Mouse (Mus musculus): ENCODE results near the gene Ccdc12. TPM values are rescaled to one million over a fixed set of nuclear protein-coding genes. Genes with fewer than 3 reads are reported as not detected.

Gene Ccdc12
- total RNA-seq, 2 experiments from 2014 or later: 49.6 to 52.2 TPM

DNA sequence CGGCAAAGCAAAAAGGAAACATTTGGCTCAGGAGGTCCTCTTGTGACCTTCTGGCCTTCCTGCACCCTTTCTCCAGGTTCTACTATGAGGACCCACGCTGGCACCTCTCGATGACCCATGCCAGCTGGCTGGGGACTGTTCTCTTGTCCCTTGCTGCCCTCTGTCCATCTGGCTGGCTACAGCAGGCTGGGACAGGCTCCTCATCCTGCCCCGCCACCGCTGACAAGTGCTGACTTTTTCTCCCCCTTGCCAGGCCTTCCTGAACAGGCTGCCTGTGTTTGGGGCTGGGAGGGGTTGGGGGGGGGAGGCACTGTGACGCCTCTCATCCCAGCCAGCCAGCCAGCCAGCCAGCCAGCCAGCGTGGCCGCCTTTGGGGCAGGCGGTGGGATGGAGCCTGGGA, 80.1 kb downstream of the Ccdc12 start:
- no peak for DNase-seq (ENCODE audit: low spot score in 2 of 2)

DNA sequence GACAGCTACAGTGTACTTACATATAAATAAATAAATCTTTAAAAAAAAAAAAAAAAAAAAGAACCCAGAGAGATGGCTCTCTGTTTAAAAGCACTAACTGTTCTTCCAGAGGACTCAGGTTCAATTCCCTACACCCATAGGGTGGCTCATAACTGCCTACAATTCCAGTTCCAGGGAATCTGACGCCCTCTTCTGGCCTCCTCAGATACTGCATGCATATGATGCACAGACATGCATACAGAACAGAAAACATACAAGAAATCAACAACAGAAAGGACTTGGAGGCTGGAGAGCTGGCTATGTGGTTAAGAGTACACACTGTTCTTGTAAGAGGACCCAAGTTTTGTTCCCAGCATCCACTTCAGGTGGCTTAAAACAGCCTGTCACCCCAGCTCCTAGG, 81.8 kb downstream of the Ccdc12 start:
- no peak for DNase-seq (ENCODE audit: low spot score in 2 of 2)

DNA sequence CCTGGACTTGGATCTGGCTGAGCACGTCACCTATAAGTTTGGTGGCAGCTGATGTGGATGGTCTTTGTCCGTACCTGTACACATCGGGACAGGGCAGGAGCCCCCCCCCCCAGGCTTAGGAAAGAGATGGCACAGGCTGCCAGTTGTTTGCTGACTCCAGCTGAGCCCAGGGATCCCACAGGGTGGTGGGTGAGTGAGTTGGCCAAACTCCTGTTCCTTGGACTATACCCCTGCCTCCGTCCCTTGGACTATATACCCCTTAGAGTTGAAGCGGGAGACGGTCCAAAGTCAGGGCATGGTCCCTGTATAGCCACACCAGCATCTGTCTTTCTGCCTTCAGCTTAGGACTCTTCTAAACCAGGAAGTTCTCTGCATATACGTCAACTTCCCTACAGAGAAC, 83.7 kb downstream of the Ccdc12 start:
- DNase-seq (ENCODE audit: low spot score in 2 of 2): no peak

DNA sequence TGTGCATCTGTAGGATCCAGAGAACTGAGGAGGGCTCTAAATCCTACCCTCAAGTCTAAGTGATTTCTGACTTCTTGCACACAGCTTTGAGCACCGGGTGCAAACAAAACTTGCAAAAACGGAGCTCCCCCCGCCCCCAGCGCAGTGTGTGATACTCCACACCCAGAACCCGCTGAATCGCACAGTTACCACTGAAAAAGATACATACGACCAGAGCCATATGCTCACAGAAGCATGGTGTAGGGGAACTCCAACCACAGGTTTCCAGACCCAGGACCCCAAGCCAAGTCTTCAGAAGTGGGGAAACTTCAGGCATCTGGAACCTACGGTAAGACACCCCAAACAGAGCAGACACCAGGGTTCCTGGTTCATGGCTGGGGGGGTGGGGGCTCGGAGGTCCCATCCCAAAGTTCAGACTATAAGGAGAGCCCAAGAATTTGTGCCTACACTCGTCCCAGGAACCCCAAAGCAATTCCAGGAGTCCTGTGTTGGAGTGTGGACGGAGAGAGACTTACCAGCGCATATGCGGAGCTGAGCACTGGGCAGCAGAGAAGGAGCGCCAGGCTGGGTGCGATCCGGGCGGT, 85.5 kb downstream of the Ccdc12 start, which contains the start of gene Myl3:
Gene Myl3, plus strand, starts transcription at position 151 of the 584 bp plus-strand sequence.
- no peak for DNase-seq (ENCODE audit: low spot score in 2 of 2)

DNA sequence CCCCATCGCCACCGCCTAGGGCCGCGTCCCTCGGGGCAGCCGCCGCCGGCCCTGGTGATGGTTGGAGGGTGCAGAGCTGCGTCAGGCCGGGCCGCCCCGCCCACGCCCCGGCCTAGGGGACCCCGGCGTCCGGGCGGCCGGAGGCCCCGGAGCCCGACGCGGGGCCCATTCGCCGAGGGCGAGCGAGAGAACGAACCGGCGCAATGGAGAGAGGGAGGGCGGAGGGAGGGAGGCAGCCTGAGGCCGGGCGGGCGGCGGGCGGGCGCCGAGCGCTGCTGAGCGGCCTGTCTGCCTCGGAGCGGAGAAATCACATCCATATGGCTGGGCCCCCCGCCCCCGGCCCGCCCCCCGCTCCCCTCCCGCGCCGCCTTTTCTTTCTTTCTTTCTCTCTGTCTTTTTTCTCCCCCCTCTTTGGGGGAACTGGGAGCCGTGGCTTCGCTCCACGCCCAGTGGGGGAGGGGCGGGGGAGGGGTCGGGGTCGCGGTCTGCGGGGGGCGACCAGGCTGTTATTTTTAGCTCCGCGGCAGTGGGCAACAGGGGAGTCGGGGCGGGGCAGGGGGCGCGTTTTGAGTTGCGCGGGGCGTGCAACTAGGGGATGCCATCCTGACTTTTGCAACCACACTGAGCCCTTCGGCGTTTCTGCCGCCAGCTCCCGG, 86.1 kb downstream of the Ccdc12 start:
- DNase-seq (ENCODE audit: low spot score in 2 of 2): peak; percentile 22 to 37

DNA sequence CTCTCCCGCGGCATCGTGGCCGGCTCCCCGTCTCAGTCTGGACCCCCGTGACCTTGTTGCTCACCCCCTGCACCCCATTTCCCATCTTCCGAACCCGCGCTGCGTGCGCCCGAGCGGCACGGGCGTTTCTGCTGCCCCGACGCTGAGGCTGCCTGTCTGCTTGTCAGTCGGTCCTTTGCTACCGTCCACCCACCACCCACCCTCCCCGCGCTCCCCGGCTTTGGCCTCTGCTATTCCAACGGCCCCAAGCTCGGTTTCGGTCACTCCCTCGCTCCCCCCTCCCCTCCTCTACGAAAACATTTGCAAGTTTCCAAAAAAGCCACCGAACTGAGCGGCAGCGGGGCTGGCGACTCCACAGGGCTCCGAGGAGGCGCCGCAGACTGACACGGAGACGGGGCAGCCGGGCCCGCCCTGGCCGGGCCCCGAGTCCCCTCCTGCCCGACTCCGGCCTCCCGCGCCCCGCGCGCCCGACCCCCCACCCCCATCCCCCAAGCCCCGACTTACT, 86.7 kb downstream of the Ccdc12 start:
- DNase-seq (ENCODE audit: low spot score in 2 of 2): peak in 1 of 2 experiments; percentile 17

DNA sequence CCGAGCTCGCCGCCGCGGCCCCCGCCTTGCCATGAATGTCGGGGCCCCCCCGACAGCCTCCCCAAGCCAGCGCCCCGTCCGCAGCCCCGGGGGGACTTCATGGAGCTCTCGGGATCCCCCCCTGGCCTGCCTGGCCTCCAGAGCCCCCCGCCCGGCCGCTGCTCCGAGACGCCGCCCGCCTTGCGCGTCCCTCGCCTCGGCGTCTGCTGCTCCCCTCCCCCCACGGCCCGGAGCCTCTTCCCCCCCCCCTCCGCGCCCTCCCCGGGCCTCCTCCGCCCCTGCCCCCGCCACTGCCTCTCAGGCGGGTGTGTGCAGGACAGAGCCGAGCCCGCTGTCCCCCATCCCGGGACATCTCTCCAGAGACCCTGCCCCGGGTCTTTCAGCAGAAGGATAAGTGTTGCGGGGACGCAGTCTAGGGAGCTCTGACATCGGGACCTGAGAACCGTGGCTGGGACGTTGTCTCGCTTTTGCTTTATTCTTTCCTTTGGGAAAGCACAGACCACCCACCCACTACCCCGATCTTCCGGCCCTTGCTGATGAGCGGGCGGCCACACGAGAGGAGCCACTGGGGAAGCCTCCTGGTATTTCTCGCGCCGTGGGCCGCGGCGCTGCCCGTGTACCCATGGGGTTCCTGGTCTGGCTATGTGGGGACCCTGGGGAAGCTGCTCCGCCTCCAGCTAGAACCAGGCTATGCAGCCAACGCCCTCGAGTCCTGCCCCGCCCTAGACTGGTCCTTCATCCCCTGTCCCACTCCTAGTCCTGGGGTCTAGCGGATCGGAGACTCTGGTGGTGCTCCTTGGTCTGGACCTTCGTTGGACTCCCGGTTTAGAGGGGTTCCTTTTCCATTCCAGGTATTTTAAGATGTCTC, 87.4 kb downstream of the Ccdc12 start:
- DNase-seq (ENCODE audit: low spot score in 2 of 2): peak in 1 of 2 experiments; percentile 38

DNA sequence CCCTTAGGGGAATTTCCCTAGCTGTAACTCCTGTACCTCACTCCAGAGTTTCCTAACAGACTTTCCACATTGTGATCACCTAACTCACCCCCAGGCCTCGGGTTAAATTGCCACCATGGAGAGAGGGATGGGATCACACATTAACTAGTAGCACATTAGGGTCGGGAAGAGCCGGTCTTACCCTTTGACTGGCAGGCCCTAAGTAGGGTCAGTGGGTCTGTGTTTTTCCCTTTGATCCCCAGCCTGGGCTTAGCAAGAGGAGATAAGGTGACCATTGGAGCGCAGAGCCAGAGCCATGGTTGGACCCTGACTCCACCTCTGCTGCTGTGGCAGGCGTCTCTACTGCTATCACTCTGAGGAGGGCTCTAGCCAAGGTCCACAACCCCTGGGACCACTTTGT, 89.4 kb downstream of the Ccdc12 start:
- DNase-seq (ENCODE audit: low spot score in 2 of 2): no peak

DNA sequence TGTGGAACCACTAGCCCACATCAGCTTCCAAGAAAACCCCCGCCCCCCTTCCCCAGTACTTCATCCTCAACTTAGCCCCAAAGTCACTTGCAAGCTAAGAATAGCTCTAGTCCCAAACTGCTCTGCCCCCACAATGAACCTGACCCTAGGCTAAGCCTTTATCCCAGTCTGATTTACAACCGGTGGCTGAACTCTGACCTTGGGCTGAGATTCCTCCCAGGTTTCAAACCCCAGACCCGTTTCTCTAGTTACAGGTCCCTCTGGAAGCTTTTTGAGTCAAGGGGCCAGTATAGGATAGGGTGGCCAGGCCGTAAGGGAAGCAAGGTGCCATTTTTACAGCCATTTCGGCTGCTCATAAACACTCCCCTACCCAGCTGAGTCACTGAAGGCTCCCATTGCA, 89.9 kb downstream of the Ccdc12 start:
- no peak for DNase-seq (ENCODE audit: low spot score in 2 of 2)

DNA sequence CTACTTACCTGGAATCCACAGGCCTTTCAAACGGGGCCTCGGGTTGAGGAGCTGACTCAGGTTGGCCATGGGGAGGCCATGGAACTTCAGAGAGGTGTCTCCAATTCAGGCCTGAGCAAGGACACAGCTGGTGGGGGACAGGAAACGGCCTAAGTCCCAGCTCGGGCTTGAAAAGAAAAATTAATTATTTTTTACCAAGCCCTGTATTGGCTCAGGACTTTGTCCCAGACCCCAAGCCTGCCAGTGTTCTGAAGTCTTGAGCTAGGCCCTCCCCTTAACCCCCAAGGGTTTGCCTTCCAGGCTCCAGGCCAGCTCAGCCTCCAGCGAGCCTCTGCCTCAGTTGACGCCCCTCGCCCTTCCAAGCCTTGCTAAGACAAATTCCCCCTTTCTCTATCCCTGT, 90.7 kb downstream of the Ccdc12 start, which contains the start of gene Pth1r:
Gene Pth1r, minus strand, starts transcription at position 185 of the 400 bp plus-strand sequence.
- DNase-seq (ENCODE audit: low spot score in 2 of 2): no peak

DNA sequence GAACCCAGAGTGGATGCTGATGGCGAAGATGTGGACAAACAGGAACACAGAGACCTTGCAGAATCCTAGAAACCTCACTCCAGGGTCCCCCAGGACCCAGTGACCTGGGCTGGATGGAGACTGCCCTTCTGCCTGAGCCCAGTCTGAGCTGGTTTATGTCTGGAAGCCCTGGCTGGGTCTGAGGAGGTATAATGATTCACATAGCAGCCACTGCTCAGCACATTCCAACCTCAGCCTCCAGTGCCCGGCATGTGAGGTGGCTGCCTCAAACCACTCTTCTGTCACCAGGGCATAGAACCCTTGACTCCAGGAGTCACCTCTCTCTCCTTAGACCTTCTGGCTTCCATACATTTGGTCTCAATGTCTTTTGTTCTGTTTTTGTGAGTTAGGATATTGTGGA, 92.1 kb downstream of the Ccdc12 start:
- DNase-seq (ENCODE audit: low spot score in 2 of 2): no peak

DNA sequence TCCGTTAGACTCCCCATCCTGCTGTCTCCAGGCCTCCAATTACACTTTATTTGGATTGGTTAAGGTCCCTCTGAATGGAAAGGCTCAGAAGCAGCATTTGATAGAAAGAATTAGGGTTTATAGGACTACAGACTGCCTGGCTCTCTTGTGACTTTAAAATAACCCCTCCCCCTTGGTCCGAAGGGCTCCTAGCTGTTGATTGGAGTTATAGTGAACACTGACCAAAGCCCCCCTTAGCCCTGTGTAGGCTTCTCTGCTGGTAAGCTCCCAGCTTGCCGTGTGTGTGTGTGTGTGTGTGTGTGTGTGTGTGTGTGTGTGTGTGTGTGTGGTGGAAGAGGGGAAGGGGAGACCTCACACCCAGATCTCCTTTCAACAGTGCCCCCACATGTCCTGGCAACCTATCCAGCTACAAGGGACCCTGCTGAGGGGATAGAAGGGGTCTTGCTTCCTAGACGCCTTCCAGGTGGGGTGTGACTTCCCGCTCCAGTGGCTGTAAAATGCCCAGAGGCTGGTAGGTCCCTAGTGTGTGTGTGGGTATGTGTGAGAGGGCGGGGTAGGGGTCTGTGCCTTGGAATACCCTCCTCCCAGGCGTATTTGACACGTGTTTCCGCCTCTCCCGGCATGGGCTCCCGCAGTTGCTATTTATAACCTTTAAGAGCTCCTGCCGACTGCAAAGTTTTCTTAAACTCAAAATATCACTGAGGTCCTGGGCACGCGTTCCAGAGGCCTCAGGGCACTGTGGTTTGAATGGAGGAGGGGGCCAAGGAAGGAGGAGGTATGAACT, 94.3 kb downstream of the Ccdc12 start:
- no peak for DNase-seq (ENCODE audit: low spot score in 2 of 2)

DNA sequence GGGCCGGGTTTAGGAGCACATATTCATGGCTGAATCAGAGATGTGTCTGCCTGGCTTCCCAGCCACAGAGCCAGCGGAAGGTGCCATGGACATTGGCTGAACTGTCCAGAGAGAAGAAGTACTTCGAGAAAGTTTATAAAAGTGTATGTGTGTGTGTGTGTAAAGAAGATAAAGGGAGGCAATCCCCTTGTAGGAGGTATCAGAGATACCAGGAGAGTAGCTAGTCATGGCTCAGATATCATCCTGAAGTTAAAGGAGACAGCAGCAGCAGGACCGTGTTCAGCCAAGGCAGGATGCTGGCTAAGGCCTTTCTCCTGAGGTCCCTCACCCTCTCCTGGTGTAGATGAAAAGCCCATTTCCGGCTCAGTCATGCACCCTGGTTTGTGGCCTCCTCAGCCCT, 95.1 kb downstream of the Ccdc12 start:
- DNase-seq (ENCODE audit: low spot score in 2 of 2): no peak

DNA sequence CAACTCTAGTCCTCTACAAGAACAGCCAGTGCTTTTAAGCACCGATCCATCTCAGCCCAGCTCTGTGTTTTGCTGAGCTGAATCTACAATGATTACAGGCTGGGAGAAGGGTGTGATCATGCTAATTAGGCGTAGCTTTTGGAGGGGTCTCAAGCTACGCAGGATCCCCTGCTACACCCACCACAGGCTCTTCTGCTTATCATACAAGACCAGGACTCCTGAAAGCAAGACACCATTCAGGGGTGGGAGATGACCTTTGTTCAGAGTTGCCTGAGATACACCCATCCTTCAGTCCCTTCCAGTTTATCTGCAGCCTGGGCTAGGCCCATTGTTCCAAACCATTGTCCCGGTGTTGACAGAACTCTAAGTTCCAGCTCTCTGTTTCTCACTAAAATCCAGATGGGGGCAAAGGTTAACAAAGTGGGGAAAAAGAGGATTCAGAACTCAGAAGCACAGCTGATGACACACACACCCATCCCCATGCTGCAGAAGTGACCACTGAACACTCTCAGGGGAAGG, 96.7 kb downstream of the Ccdc12 start:
- no peak for DNase-seq (ENCODE audit: low spot score in 2 of 2)

DNA sequence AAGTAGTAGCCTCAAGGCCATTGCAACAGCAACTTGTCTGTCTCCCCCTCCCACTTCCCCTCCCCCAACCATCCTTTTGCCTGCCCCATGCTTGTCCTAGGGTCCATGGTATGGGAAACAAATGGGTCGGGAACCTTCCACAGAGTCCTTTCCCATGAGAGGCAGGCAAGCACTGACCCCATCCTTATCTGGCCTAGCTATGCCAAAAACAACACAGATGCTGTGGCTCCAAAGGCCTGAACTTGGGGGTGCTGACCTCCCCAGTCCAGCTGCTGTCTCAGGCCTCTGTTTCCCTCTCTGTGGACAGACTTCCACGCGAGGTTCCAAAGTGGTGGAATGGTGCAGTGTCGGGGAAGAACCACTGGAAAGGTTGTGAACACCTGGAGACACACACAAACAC, 97.5 kb downstream of the Ccdc12 start:
- DNase-seq (ENCODE audit: low spot score in 2 of 2): no peak

DNA sequence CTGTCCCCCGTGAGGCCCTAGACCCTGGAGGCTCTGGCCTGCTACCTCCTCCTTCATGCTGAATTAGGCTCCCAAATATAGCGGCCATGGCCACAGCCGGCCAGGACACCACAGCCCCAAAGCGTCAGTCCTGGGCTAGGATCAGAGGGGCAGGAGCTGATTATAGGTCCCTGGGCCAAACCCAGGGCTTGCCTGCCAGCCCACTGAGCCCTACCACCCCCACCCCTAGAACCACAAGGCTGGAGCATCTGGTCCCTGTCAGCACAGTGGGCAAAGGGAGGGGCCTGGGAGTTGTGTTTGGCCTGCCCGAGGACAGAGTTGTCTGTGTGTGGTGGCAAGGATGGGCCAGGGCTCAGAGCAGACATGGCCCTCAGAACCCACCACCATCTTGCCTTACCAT, 101.5 kb downstream of the Ccdc12 start:
- no peak for DNase-seq (ENCODE audit: low spot score in 2 of 2)

DNA sequence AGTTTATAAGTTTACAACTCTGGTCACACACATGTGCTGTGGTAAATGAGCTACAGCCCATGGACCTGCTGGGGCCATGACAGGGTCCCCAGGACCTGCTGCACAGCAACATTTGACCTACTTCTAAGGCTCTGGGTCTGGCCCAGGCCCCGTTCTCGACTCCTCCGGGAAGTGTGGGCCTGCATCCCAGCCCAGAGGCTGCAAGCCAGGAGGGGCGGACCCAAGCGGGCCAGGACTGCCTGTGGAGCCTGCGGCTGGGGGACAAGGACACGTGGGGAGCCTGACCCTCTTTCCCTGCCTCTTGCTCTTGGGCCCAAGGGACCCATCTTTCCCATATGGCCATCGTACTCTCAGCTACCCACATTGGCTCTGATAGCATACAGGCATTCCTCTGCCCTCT, 102.3 kb downstream of the Ccdc12 start:
- DNase-seq (ENCODE audit: low spot score in 2 of 2): peak in 1 of 2 experiments; percentile 63

DNA sequence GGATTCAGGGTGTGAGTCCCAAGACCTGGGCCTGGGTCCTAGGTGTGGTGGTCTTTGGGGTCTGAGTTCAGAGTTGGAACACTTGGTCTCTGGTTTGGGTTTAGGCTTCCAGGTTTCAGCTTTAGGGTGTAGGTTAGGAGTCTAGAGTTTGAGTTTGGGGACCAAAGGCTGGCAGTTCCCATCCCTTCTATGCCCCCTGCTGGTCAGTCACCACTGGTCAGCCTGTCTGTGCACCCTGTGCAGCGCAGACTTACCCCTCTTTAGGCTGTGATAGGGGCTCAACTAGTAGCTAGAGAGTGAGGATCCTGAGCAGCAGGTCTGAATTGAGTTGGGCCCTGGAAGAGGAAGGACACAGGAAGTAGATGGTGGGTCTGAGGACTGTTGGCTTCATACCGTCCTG, 103.0 kb downstream of the Ccdc12 start:
- peak; percentile 49 to 63 for DNase-seq (ENCODE audit: low spot score in 2 of 2)

DNA sequence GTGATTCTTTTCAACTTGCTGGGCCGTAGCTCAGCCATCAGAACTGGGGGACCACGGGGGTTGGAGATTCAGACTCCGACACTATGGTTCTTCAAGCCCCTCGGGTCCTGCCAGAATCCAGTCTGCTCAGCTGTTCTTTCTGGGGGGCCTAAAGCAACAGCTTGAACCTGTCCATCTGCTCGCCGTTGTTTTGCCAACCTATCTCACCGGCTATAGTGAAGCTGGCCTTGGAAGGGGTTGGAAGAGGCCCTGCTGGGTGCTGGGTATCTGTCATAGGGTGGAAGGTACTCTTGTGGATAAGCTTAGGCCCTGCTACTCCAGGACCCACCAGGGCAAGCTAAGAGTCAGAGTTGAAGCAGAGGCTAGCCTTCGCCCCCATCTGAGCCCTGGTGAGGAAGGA, 104.6 kb downstream of the Ccdc12 start:
- no peak for DNase-seq (ENCODE audit: low spot score in 2 of 2)
